Mouse (Mus musculus) midbrain, embryonic 10.5 days (tissue): ENCODE results near the gene Fancl. TPM values are rescaled to one million over a fixed set of nuclear protein-coding genes. Genes with fewer than 3 reads are reported as not detected.

Experiments used
- DNase-seq: peaks from one replicate; pipeline ENCODE4 v3.0.0-alpha.2; 2017; ENCODE audit warnings: low spot score
- H3K27ac ChIP-seq: fragments of 300-500 bp; sonication (generic); replicated peaks from 2 replicates; pipeline ENCODE4 v1.5.1; 2016; ENCODE audit warnings: mild to moderate bottlenecking
- H3K27me3 ChIP-seq: fragments of 300-500 bp; sonication (generic); 2 replicates; pipeline ENCODE4 v1.6.1; 2016; ENCODE audit warnings: low read depth, mild to moderate bottlenecking; ENCODE audit not compliant: poor library complexity, severe bottlenecking
- H3K36me3 ChIP-seq: fragments of 300-500 bp; sonication (generic); 2 replicates; pipeline ENCODE4 v1.6.1; 2016; ENCODE audit warnings: mild to moderate bottlenecking, moderate library complexity
- H3K4me1 ChIP-seq: fragments of 300-500 bp; sonication (generic); 2 replicates; pipeline ENCODE4 v1.6.1; 2016
- H3K4me3 ChIP-seq: fragments of 300-500 bp; sonication (generic); 2 replicates; pipeline ENCODE4 v1.5.1; 2016; ENCODE audit warnings: mild to moderate bottlenecking, moderate library complexity
- H3K9me3 ChIP-seq: fragments of 300-500 bp; sonication (generic); replicated peaks from 2 replicates; pipeline ENCODE4 v1.6.1; 2016; ENCODE audit warnings: mild to moderate bottlenecking
- WGBS: fragments of 180-500 bp; shearing (Covaris S2); methylation state at CpG from one replicate; pipeline ENCODE4 v1.1.7; 2016; 5-methylcytosine and 5-hydroxymethylcytosine counted together
- polyA plus RNA-seq: library from polyadenylated mRNA; unstranded; fragments of >200 nt; fragmentation: Nextera tagmentation; extraction: Ambion mirVana; gene quantifications from 2 replicates; pipeline ENCODE4 v1.2.1, GENCODE M21; 2016

Gene Fancl
- polyA plus RNA-seq, 1 experiment from 2014 or later = 37.6 TPM

- Histone ChIP-seq H3K4me3 (no peak overlapping the region), H3K27me3 (no peaks in the 10 kb centered on the region), H3K4me1 (no peaks in the 10 kb centered on the region), H3K36me3 (peaks cover 5% of the 10 kb centered on the region; the same call in 1 of the 2 replicates), H3K27ac (no peak overlapping the region), H3K9me3 (no peaks in the 10 kb centered on the region)
- no peak for DNase-seq
- 86% methylated on average over 3 of the region's 3 CpGs for WGBS
Observed at GRCm38 (mm10) chr11:26518991-26519390, 133.1 kb downstream of the Fancl start.

Other genes with a start within 250 kb of the Fancl start
- gene 5730522E02Rik, start 175.4 kb upstream of the Fancl start, polyA plus RNA-seq = 4.0 and 4.3 TPM in 2 replicates
- 0.43 TPM in 1 of 2 replicates, not detected in the other for gene Gm6899, start 207.1 kb downstream of the Fancl start, polyA plus RNA-seq
- gene Vrk2, start 207.9 kb downstream of the Fancl start, polyA plus RNA-seq = 29.8 and 30.6 TPM in 2 replicates